Mouse (Mus musculus) ES-Bruce4 (cell line): ENCODE results near the gene Iqgap3.

Source experiments
- CTCF ChIP-seq: IDR thresholded peaks from one replicate; pipeline ENCODE4 v1.8.1; 2011; ENCODE audit warnings: low read depth, low read length
- EP300 ChIP-seq: IDR thresholded peaks from 2 replicates; pipeline ENCODE4 v1.6.1; 2011; ENCODE audit warnings: low read depth, low read length; ENCODE audit not compliant: insufficient read depth
- POLR2A ChIP-seq: IDR thresholded peaks from one replicate; pipeline ENCODE4 v1.8.1; 2011; ENCODE audit warnings: low read length; ENCODE audit not compliant: insufficient read depth

DNA sequence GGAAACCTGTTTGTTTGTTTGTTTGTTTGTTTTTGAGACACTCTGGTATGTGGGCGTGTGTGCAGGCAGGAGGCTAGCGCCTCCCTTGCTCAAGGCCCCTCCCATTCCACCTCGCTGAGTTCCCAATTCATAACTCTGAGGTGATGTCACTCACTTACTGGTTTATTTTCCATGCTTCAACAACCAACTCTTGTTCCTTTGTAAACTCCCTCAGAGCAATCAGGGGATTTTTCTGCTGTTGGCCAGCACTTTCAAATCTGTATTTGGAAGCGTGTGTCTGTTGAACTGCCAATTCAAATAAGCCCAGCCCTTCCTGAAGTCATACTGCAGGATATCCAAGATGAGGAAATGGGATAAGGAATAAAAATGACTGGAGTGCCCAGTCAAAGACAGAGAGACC is 892 bp downstream of the Iqgap3 start:
- TF ChIP-seq POLR2A (no peak), CTCF (no peak), EP300 (no peak)
